Mouse (Mus musculus) ovary, postnatal 14 days (tissue): ENCODE results near the gene Ascc1.
A peak's percentile ranks its signal among the peaks of the same experiment; 100 is the strongest.

ENCODE experiments used
- DNase-seq: peaks from one replicate; pipeline ENCODE4 v3.0.0; 2022; ENCODE audit warnings: low spot score

Ascc1 gene

GRCm38 (mm10) chr10:60002673-60003212 lies at the start of gene Ascc1, which contains the start of gene Anapc16:
TSS of gene Ascc1 (plus strand) at chr10:60002805.
TSS of gene Anapc16 (minus strand) at chr10:60003135.
- DNase-seq, result peak; percentile 94

GRCm38 (mm10) chr10:59953564-59954039 lies 49.0 kb upstream of the Ascc1 start:
- DNase-seq, result no peak

GRCm38 (mm10) chr10:59956681-59957080 lies 45.9 kb upstream of the Ascc1 start:
- no peak for DNase-seq

GRCm38 (mm10) chr10:59957171-59958149 lies 45.1 kb upstream of the Ascc1 start:
- DNase-seq, result no peak

- DNase-seq, result no peak
These were observed 44.1 kb upstream of the Ascc1 start for GRCm38 (mm10) chr10:59958458-59958857.

- no peak for DNase-seq
These were observed 43.1 kb upstream of the Ascc1 start for GRCm38 (mm10) chr10:59959517-59959916.

GRCm38 (mm10) chr10:59963609-59964008 lies 39.0 kb upstream of the Ascc1 start:
- DNase-seq, result no peak

GRCm38 (mm10) chr10:59964504-59965361 lies 37.9 kb upstream of the Ascc1 start:
- DNase-seq, result no peak

GRCm38 (mm10) chr10:59965362-59965695 lies 37.3 kb upstream of the Ascc1 start:
- DNase-seq, result no peak

- DNase-seq, result no peak
These were observed 36.8 kb upstream of the Ascc1 start for GRCm38 (mm10) chr10:59965788-59966187.

- no peak for DNase-seq
These were observed 35.9 kb upstream of the Ascc1 start for GRCm38 (mm10) chr10:59966743-59967142.

GRCm38 (mm10) chr10:59967309-59967942 lies 35.2 kb upstream of the Ascc1 start:
- DNase-seq, result no peak

- DNase-seq, result no peak
These were observed 32.7 kb upstream of the Ascc1 start for GRCm38 (mm10) chr10:59969821-59970449.

- DNase-seq, result no peak
These were observed 32.0 kb upstream of the Ascc1 start for GRCm38 (mm10) chr10:59970450-59971062.

GRCm38 (mm10) chr10:59971813-59972212 lies 30.8 kb upstream of the Ascc1 start:
- DNase-seq, result no peak

GRCm38 (mm10) chr10:59972534-59972933 lies 30.1 kb upstream of the Ascc1 start:
- DNase-seq, result no peak

- no peak for DNase-seq
These were observed 29.6 kb upstream of the Ascc1 start for GRCm38 (mm10) chr10:59972999-59973398.

- DNase-seq, result no peak
These were observed 29.2 kb upstream of the Ascc1 start for GRCm38 (mm10) chr10:59973400-59973799.

- no peak for DNase-seq
These were observed 28.4 kb upstream of the Ascc1 start for GRCm38 (mm10) chr10:59974191-59974664.

- DNase-seq, result no peak
These were observed 27.8 kb upstream of the Ascc1 start for GRCm38 (mm10) chr10:59974786-59975185.

- no peak for DNase-seq
These were observed 25.5 kb upstream of the Ascc1 start for GRCm38 (mm10) chr10:59977141-59977540.
